Mouse (Mus musculus): ENCODE measurements at regions not wholly inside any gene's neighbourhood (a gene's known extent, or its start where the extent isn't known, plus 50 kb on each side); places are given as distances from the start of the nearest gene placed in this dataset.

DNA sequence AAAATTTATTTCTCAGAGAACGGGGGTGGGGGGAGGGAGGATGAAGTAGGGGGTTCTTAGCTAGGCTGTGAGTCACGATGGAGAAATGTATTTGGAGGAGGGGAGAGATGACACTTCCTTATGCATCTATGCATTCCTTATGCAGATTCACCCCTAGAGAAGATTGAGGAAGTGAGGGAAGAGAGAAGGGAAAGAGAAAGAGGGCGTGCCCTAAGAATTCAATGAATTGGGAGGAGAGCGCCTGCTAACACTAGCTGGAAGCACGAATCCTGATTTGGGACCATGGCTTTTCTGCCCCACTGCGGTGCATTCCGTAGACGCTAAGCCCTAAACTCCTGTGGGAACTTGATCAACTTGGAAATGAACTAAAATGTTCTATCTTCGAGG lies 56.1 kb downstream of the Foxi3 start:
- DNase-seq, result no peak
- no peaks in the 10 kb centered on the region for H3K4me1 ChIP-seq (ENCODE audit: control insufficient read depth, insufficient read depth, low read length)
- TF ChIP-seq CTCF (IDR thresholded peaks at IDR 0.05; ENCODE audit: insufficient read depth, low read length) (no peak), POLR2A (IDR thresholded peaks at IDR 0.05; ENCODE audit: borderline replicate concordance, extremely low read depth, low read depth, low read length) (no peak)
- WGBS, result 10% methylated on average over 9 of the region's 9 CpGs
- H3K4me3 ChIP-seq (replicated peaks; ENCODE audit: extremely low read depth, low read depth, low read length), result no peak overlapping the region

DNA sequence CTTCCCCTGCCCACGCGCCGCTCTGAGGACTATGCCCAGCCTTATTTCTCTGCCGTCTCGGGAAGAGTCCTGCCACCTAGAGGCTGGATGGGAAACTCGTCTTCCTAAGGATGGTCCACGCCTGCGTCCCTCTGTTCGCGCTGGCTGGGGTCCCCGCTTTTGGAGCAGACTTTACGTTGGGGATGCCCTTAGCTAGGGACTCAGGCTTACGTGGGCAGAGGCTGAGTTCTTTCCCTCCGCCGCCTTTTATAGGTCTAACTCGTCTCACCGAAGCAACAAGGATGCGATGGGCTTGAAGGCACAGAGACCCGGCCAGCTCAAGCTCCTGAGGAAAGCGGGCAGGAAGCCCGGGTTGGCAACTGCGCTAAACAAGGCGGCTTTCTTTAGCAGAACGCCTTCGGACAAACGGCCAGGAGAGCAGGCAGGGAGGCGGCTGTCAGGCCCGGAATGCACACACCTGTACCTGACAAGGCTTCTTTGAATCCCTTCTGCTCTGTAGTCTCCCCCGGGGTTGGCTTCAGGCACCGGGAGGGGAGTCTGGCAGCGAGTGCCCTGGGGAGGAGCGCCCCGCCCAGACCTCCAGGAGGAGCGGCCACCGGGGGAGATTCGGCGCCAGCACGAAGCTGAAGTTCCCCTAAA lies 56.6 kb downstream of the Foxi3 start:
- peak; percentile 73 for TF ChIP-seq CTCF (IDR thresholded peaks at IDR 0.05; ENCODE audit: insufficient read depth, low read length)
- no peak for TF ChIP-seq POLR2A (IDR thresholded peaks at IDR 0.05; ENCODE audit: borderline replicate concordance, extremely low read depth, low read depth, low read length)
- WGBS, result under 1% methylated on average over 38 of the region's 38 CpGs
- Histone ChIP-seq H3K4me1 (ENCODE audit: control insufficient read depth, insufficient read depth, low read length) (no peaks in the 10 kb centered on the region), H3K4me3 (replicated peaks; ENCODE audit: extremely low read depth, low read depth, low read length) (peak overlapping the region; percentile 59)
- peak; percentile 35 for DNase-seq

- 9% methylated on average over 1 of the region's 1 CpGs for WGBS
- H3K4me3 ChIP-seq (replicated peaks; ENCODE audit: extremely low read depth, low read depth, low read length), result no peak overlapping the region
- H3K4me1 ChIP-seq (ENCODE audit: control insufficient read depth, insufficient read depth, low read length), result no peaks in the 10 kb centered on the region
- no peak for TF ChIP-seq POLR2A (IDR thresholded peaks at IDR 0.05; ENCODE audit: borderline replicate concordance, extremely low read depth, low read depth, low read length)
- no peak for TF ChIP-seq CTCF (IDR thresholded peaks at IDR 0.05; ENCODE audit: insufficient read depth, low read length)
- DNase-seq, result no peak
Observed at GRCm38 (mm10) chr6:71016388-71016787, 60.1 kb downstream of the Foxi3 start.

GRCm38 (mm10) chr6:71021353-71021752 lies 65.0 kb downstream of the Foxi3 start:
- TF ChIP-seq POLR2A (IDR thresholded peaks at IDR 0.05; ENCODE audit: borderline replicate concordance, extremely low read depth, low read depth, low read length) (no peak), CTCF (IDR thresholded peaks at IDR 0.05; ENCODE audit: insufficient read depth, low read length) (no peak)
- Histone ChIP-seq H3K4me3 (replicated peaks; ENCODE audit: extremely low read depth, low read depth, low read length) (no peak overlapping the region), H3K4me1 (ENCODE audit: control insufficient read depth, insufficient read depth, low read length) (no peaks in the 10 kb centered on the region)
- DNase-seq, result no peak
- WGBS, result 43% methylated on average over 9 of the region's 9 CpGs

GRCm38 (mm10) chr6:71025472-71025871 lies 69.1 kb downstream of the Foxi3 start:
- WGBS, result 83% methylated on average over 4 of the region's 4 CpGs
- no peak for TF ChIP-seq POLR2A (IDR thresholded peaks at IDR 0.05; ENCODE audit: borderline replicate concordance, extremely low read depth, low read depth, low read length)
- no peak for DNase-seq
- Histone ChIP-seq H3K4me1 (ENCODE audit: control insufficient read depth, insufficient read depth, low read length) (no peaks in the 10 kb centered on the region), H3K4me3 (replicated peaks; ENCODE audit: extremely low read depth, low read depth, low read length) (no peak overlapping the region)

- no peaks in the 10 kb centered on the region for H3K4me1 ChIP-seq (ENCODE audit: control insufficient read depth, insufficient read depth, low read length)
- 67% methylated on average over 6 of the region's 6 CpGs for WGBS
- TF ChIP-seq POLR2A (IDR thresholded peaks at IDR 0.05; ENCODE audit: borderline replicate concordance, extremely low read depth, low read depth, low read length) (no peak), CTCF (IDR thresholded peaks at IDR 0.05; ENCODE audit: insufficient read depth, low read length) (no peak)
- DNase-seq, result no peak
- no peak overlapping the region for H3K4me3 ChIP-seq (replicated peaks; ENCODE audit: extremely low read depth, low read depth, low read length)
Observed at GRCm38 (mm10) chr6:71029663-71030062, 73.3 kb downstream of the Foxi3 start.

- TF ChIP-seq POLR2A (IDR thresholded peaks at IDR 0.05; ENCODE audit: borderline replicate concordance, extremely low read depth, low read depth, low read length) (no peak), CTCF (IDR thresholded peaks at IDR 0.05; ENCODE audit: insufficient read depth, low read length) (0 out of 2 replicates have a peak, but pooled peaks have one; percentile 13)
- 65% methylated on average over 5 of the region's 5 CpGs for WGBS
- no peak for DNase-seq
- no peak overlapping the region for H3K4me3 ChIP-seq (replicated peaks; ENCODE audit: extremely low read depth, low read depth, low read length)
- H3K4me1 ChIP-seq (ENCODE audit: control insufficient read depth, insufficient read depth, low read length), result no peaks in the 10 kb centered on the region
Observed at GRCm38 (mm10) chr6:71030541-71030940, 74.2 kb downstream of the Foxi3 start.

DNA sequence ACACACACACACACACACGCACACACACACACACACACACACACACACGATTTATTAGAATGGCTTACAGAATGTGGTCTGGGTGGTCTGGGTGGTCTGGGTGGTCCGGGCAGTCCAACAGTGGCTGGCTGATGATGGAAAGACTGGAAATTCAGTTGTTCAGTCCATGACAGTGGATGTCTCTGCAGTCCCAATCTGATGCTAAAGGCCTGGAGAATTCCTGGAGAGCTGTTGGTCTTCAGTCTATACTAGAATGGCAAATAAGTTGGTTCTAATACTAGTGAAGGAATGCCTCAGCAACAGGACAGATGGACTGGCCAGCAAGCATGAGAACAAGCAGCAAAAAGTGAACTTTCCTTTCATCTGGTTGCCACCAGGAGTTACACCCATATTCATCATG lies 87.9 kb downstream of the Foxi3 start:
- H3K4me1 ChIP-seq (ENCODE audit: control insufficient read depth, insufficient read depth, low read length), result no peaks in the 10 kb centered on the region
- DNase-seq, result no peak
- H3K4me3 ChIP-seq (replicated peaks; ENCODE audit: extremely low read depth, low read depth, low read length), result no peak overlapping the region
- TF ChIP-seq CTCF (IDR thresholded peaks at IDR 0.05; ENCODE audit: insufficient read depth, low read length), result no peak
- no peak for TF ChIP-seq POLR2A (IDR thresholded peaks at IDR 0.05; ENCODE audit: borderline replicate concordance, extremely low read depth, low read depth, low read length)
- WGBS, result 86% methylated on average over 3 of the region's 3 CpGs

DNA sequence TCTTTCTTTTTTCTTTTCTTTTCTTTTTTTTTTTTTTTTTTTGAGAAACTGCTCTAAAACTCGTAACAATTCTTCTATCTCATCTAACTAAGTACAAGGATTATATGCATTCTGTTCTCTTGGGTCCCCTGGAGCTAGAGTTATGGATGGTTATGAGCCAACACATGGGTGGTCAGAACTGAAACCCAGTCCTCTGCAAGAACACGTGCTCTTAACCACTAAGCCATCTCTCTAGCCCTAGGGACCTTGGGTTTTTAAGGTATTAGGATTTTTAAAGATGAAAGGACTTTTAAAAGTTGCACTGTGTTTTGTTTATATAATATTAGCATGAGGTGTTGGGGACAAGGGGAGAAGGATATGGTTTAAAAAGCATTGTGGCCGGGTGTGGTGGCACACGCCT lies 88.9 kb downstream of the Foxi3 start:
- H3K4me1 ChIP-seq (ENCODE audit: control insufficient read depth, insufficient read depth, low read length), result no peaks in the 10 kb centered on the region
- TF ChIP-seq POLR2A (IDR thresholded peaks at IDR 0.05; ENCODE audit: borderline replicate concordance, extremely low read depth, low read depth, low read length) (no peak), CTCF (IDR thresholded peaks at IDR 0.05; ENCODE audit: insufficient read depth, low read length) (no peak)
- no peak overlapping the region for H3K4me3 ChIP-seq (replicated peaks; ENCODE audit: extremely low read depth, low read depth, low read length)
- no peak for DNase-seq
- WGBS, result 81% methylated on average over 4 of the region's 4 CpGs

DNA sequence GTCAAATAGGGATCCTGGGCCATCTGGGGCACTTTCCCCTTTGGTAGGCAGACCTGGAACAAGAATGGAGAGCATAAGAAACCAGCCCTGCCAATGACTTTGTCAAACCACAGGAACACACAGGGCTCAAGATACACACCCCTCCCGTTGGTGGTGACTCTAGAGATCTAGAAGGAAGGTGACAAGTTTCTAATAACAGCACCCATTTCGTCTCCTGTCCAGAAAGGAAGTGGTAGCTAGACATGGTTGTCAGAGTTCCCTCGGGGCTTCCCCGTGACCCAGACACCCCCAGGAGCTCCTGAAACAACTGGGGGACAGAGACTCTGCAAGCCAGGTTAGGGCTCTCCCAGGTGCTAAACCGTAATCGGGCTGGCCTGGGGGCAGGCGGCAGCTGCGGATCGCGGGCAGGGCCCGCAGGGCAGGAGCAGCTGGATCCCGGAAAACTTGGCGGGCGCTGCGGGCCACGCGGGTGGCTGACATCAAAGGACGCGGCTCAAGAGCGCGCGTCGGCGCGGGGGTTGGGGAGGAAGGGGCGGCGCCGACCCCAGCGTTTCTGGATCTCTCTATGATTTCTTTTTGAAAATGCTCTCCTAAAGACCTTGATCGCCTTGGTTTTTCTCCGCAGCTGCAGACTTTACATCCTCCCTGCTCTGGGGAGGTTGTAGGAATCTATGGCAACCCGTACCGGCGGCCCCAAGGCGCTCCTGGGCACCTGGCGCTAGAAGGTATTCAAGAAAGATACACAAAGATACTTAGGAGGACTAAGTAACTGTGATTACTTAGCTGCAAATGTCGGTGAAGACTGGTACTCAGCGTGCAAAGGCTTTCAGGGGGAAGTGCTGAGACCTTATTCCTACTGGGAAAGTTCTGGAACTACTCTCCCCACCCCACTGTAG lies 92.1 kb downstream of the Foxi3 start:
- 2% methylated on average over 38 of the region's 38 CpGs for WGBS
- no peak overlapping the region for H3K4me3 ChIP-seq (replicated peaks; ENCODE audit: extremely low read depth, low read depth, low read length)
- TF ChIP-seq CTCF (IDR thresholded peaks at IDR 0.05; ENCODE audit: insufficient read depth, low read length), result no peak
- no peak for TF ChIP-seq POLR2A (IDR thresholded peaks at IDR 0.05; ENCODE audit: borderline replicate concordance, extremely low read depth, low read depth, low read length)
- DNase-seq, result peak; percentile 9
- H3K4me1 ChIP-seq (ENCODE audit: control insufficient read depth, insufficient read depth, low read length), result no peaks in the 10 kb centered on the region
